Mouse (Mus musculus): ENCODE results near the gene Fam81a. TPM values are rescaled to one million over a fixed set of nuclear protein-coding genes. Genes with fewer than 3 reads are reported as not detected.
A peak's percentile ranks its signal among the peaks of the same experiment; 100 is the strongest.

Gene Fam81a
- polyA plus RNA-seq, 1 experiment from 2014 or later: 5.9 TPM

DNA sequence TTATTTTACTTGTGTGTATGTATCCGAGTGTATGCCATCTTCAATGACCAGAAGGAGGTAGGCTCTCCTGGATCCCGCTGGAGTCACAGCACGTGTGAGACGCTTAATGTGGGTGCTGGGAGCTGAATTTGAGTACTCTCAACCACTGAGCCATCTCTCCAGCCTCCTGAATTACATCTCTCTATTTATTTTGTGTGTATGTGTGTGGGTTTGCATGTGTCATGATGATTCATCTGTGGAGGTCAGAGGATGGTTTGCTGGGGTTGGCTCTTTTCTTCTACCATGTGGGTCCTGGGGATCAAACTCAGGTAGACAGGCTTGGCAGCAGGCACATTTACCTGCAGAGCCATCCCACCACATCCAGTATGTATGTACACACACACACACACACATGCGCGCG is 60.6 kb downstream of the Fam81a start:
- WGBS: 86% methylated on average over 7 of the region's 7 CpGs
- H3K27me3 ChIP-seq: no peaks in the 10 kb centered on the region
- no peaks in the 10 kb centered on the region for H3K9me3 ChIP-seq
- H3K4me2 ChIP-seq: no peak overlapping the region
- H3K9ac ChIP-seq: no peak overlapping the region
- H3K36me3 ChIP-seq: no peaks in the 10 kb centered on the region
- peaks cover 8% of the 10 kb centered on the region; the same call in 1 of the 2 replicates for H3K4me1 ChIP-seq
- H3K27ac ChIP-seq: no peak overlapping the region
- no peak for ATAC-seq (ENCODE audit: borderline replicate concordance, extremely low read depth, low FRiP score, low TSS enrichment)
- H3K4me3 ChIP-seq: no peak overlapping the region

DNA sequence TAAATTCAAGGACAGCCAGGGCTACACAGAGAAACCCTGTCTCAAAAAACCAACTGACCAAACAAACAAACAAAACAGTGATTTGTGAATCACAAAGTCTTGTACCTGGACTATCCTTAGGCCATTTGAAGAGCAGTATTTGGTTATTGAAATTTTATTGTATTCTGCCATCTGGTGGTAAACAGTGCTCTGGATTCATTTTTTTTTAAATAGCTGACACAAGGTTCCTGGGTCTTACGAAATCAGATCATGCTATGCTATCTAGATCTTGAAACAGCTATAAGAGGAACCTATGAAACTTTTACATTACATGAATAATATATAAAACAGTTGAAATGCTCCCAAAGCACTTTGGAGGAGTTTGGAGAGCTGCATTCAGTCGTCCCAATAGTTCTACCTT is 61.4 kb downstream of the Fam81a start:
- Histone ChIP-seq H3K9me3 (no peaks in the 10 kb centered on the region), H3K27me3 (no peaks in the 10 kb centered on the region), H3K4me1 (peaks cover 5% of the 10 kb centered on the region; the same call in 1 of the 2 replicates), H3K27ac (no peak overlapping the region), H3K9ac (no peak overlapping the region), H3K4me3 (no peak overlapping the region), H3K36me3 (no peaks in the 10 kb centered on the region), H3K4me2 (no peak overlapping the region)
- 43% methylated on average over 2 of the region's 2 CpGs for WGBS
- ATAC-seq (ENCODE audit: borderline replicate concordance, extremely low read depth, low FRiP score, low TSS enrichment): no peak

GRCm38 (mm10) chr9:70080027-70080800 is 62.1 kb downstream of the Fam81a start:
- no peaks in the 10 kb centered on the region for H3K27me3 ChIP-seq
- no peak for ATAC-seq (ENCODE audit: borderline replicate concordance, extremely low read depth, low FRiP score, low TSS enrichment)
- no peak overlapping the region for H3K27ac ChIP-seq
- 81% methylated on average over 9 of the region's 9 CpGs for WGBS
- H3K4me2 ChIP-seq: no peak overlapping the region
- H3K4me3 ChIP-seq: no peak overlapping the region
- H3K9ac ChIP-seq: no peak overlapping the region
- H3K36me3 ChIP-seq: no peaks in the 10 kb centered on the region
- no peaks in the 10 kb centered on the region for H3K9me3 ChIP-seq
- H3K4me1 ChIP-seq: 0 out of 2 replicates have a peak, but pooled peaks cover 3% of the 10 kb centered on the region

DNA sequence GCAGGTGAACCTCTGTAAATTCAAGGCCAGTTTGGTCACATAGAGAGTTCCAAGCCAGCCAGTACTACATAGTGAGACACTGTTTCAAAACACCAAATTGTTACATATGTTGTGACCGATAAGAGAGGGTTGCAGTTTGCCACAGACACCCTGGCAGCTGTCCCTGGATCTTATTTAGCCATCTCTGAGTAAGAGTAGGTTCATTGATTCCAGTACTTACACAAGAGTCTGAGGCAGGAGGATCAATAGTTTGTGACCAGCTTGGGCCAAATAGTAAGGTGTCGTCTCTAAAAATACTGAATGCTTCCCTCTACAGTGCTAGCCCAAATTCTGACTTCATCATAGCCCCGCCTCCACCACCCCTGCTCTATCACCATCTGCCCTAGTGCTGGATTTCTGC is 64.3 kb downstream of the Fam81a start:
- no peaks in the 10 kb centered on the region for H3K9me3 ChIP-seq
- 0 out of 2 replicates have a peak, but pooled peaks cover 3% of the 10 kb centered on the region for H3K4me1 ChIP-seq
- no peak for ATAC-seq (ENCODE audit: borderline replicate concordance, extremely low read depth, low FRiP score, low TSS enrichment)
- no peaks in the 10 kb centered on the region for H3K27me3 ChIP-seq
- H3K9ac ChIP-seq: no peak overlapping the region
- 88% methylated on average over 3 of the region's 3 CpGs for WGBS
- no peak overlapping the region for H3K4me3 ChIP-seq
- H3K27ac ChIP-seq: no peak overlapping the region
- H3K4me2 ChIP-seq: no peak overlapping the region
- no peaks in the 10 kb centered on the region for H3K36me3 ChIP-seq

GRCm38 (mm10) chr9:70077170-70077569 is 65.2 kb downstream of the Fam81a start:
- Histone ChIP-seq H3K9me3 (no peaks in the 10 kb centered on the region), H3K9ac (no peak overlapping the region), H3K36me3 (no peaks in the 10 kb centered on the region), H3K4me3 (no peak overlapping the region), H3K27ac (no peak overlapping the region), H3K4me2 (no peak overlapping the region), H3K4me1 (no peaks in the 10 kb centered on the region), H3K27me3 (no peaks in the 10 kb centered on the region)
- no peak for ATAC-seq (ENCODE audit: borderline replicate concordance, extremely low read depth, low FRiP score, low TSS enrichment)
- 47% methylated on average over 7 of the region's 7 CpGs for WGBS

DNA sequence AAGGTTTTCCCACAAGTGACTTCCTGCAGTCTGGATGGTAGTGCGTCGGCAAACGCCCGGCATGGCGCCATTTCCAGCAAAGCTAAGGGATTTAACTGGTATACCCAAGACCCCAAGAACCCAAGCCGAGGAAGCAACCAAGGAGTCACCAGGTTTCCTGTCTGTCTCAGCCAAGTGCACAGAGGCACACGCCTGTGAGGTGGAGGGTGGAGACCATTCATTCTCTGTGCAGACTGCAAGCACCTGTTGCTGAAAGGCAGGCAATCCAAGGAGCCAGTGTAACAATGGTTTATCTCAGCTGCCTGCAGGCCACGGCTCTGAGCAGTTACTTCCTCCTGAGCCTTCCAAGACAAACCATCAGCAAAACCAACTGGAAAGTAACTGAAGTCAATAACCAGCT is 70.0 kb downstream of the Fam81a start:
- Histone ChIP-seq H3K4me3 (no peak overlapping the region), H3K27ac (no peak overlapping the region), H3K27me3 (no peaks in the 10 kb centered on the region), H3K36me3 (no peaks in the 10 kb centered on the region), H3K4me2 (no peak overlapping the region), H3K4me1 (0 out of 2 replicates have a peak, but pooled peaks cover 5% of the 10 kb centered on the region), H3K9me3 (no peaks in the 10 kb centered on the region), H3K9ac (no peak overlapping the region)
- 78% methylated on average over 8 of the region's 8 CpGs for WGBS
- no peak for ATAC-seq (ENCODE audit: borderline replicate concordance, extremely low read depth, low FRiP score, low TSS enrichment)

- no peaks in the 10 kb centered on the region for H3K36me3 ChIP-seq
- WGBS: 19% methylated on average over 8 of the region's 8 CpGs
- no peak overlapping the region for H3K9ac ChIP-seq
These were observed 72.4 kb downstream of the Fam81a start for GRCm38 (mm10) chr9:70069961-70070435.

DNA sequence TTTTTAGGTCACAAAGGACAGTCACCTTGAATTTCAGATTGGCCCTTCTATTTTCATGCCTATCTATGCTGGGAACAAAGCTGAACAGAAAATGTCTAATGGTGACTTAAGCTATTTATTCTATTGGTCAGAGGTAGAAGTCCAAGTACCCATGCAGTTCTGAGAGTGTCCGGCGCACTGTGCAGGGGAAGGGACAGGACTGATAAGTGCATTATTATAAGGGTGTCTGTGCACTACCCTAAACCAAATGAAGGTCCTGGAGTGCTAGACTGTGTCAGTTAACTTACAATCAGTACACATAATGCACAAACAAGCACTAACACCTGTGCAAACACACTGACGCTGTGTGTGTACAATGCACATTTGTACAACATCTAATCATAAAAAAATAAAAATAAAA is 74.9 kb downstream of the Fam81a start:
- Histone ChIP-seq H3K9ac (no peak overlapping the region), H3K27ac (no peak overlapping the region), H3K36me3 (no peaks in the 10 kb centered on the region), H3K4me1 (0 out of 2 replicates have a peak, but pooled peaks cover 5% of the 10 kb centered on the region), H3K27me3 (no peaks in the 10 kb centered on the region), H3K9me3 (no peaks in the 10 kb centered on the region), H3K4me2 (no peak overlapping the region), H3K4me3 (no peak overlapping the region)
- no peak for ATAC-seq (ENCODE audit: borderline replicate concordance, extremely low read depth, low FRiP score, low TSS enrichment)
- WGBS: 85% methylated on average over 3 of the region's 3 CpGs

More at GRCm38 (mm10) chr9:70069961-70070435, 72.4 kb downstream of the Fam81a start:
- H3K27me3 ChIP-seq: no peaks in the 10 kb centered on the region
- H3K4me2 ChIP-seq: no peak overlapping the region
- H3K4me3 ChIP-seq: no peak overlapping the region
- H3K4me1 ChIP-seq: 0 out of 2 replicates have a peak, but pooled peaks cover 5% of the 10 kb centered on the region
- no peaks in the 10 kb centered on the region for H3K9me3 ChIP-seq
- no peak; the same call in 1 of the 2 replicates for ATAC-seq (ENCODE audit: borderline replicate concordance, extremely low read depth, low FRiP score, low TSS enrichment)
- H3K27ac ChIP-seq: no peak overlapping the region

- H3K27me3 ChIP-seq: no peaks in the 10 kb centered on the region
- WGBS: 35% methylated on average over 3 of the region's 3 CpGs
- no peaks in the 10 kb centered on the region for H3K36me3 ChIP-seq
- H3K4me1 ChIP-seq: no peaks in the 10 kb centered on the region
- no peak overlapping the region for H3K9ac ChIP-seq
- ATAC-seq (ENCODE audit: borderline replicate concordance, extremely low read depth, low FRiP score, low TSS enrichment): no peak
- no peaks in the 10 kb centered on the region for H3K9me3 ChIP-seq
- H3K4me3 ChIP-seq: no peak overlapping the region
- no peak overlapping the region for H3K27ac ChIP-seq
- no peak overlapping the region for H3K4me2 ChIP-seq
These were observed 80.3 kb downstream of the Fam81a start for GRCm38 (mm10) chr9:70062012-70062411.

GRCm38 (mm10) chr9:70053411-70053810 is 88.9 kb downstream of the Fam81a start:
- no peak overlapping the region for H3K27ac ChIP-seq
- no peaks in the 10 kb centered on the region for H3K27me3 ChIP-seq
- no peak overlapping the region for H3K4me2 ChIP-seq
- H3K4me3 ChIP-seq: no peak overlapping the region
- H3K4me1 ChIP-seq: peaks cover 24% of the 10 kb centered on the region
- 26% methylated on average over 3 of the region's 3 CpGs for WGBS
- no peaks in the 10 kb centered on the region for H3K9me3 ChIP-seq
- ATAC-seq (ENCODE audit: borderline replicate concordance, extremely low read depth, low FRiP score, low TSS enrichment): no peak
- H3K9ac ChIP-seq: no peak overlapping the region
- H3K36me3 ChIP-seq: no peaks in the 10 kb centered on the region

GRCm38 (mm10) chr9:70052730-70053129 is 89.6 kb downstream of the Fam81a start:
- Histone ChIP-seq H3K4me2 (no peak overlapping the region), H3K27ac (no peak overlapping the region), H3K36me3 (no peaks in the 10 kb centered on the region), H3K4me3 (no peak overlapping the region), H3K27me3 (no peaks in the 10 kb centered on the region), H3K4me1 (peaks cover 31% of the 10 kb centered on the region), H3K9ac (no peak overlapping the region), H3K9me3 (no peaks in the 10 kb centered on the region)
- WGBS: 57% methylated on average over 3 of the region's 3 CpGs
- no peak for ATAC-seq (ENCODE audit: borderline replicate concordance, extremely low read depth, low FRiP score, low TSS enrichment)

DNA sequence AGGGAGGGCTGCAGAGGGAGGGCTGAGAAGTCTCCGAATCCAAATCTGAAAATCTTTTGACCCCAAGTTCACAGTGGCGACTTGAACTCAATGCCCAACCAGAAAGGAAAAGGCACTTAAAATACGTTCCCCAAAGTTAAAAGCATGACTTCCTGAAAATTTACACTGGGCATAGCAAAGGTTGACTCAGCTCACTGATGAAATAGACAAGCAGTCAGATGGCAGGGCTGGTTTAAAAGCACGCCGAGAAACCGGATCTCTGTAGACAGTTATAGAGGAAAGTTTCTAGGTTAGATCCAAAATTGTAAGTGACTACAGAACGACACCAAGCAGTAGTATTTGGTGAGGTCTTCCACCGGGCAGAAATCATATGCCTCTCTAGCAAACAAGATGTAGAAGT is 92.5 kb downstream of the Fam81a start:
- H3K4me3 ChIP-seq: no peak overlapping the region
- no peaks in the 10 kb centered on the region for H3K9me3 ChIP-seq
- H3K27ac ChIP-seq: no peak overlapping the region
- ATAC-seq (ENCODE audit: borderline replicate concordance, extremely low read depth, low FRiP score, low TSS enrichment): no peak
- peak overlapping the region; percentile 17; the same call in 1 of the 2 replicates for H3K4me2 ChIP-seq
- H3K36me3 ChIP-seq: no peaks in the 10 kb centered on the region
- WGBS: 10% methylated on average over 8 of the region's 8 CpGs
- no peaks in the 10 kb centered on the region for H3K27me3 ChIP-seq
- H3K4me1 ChIP-seq: peaks cover 29% of the 10 kb centered on the region
- H3K9ac ChIP-seq: no peak overlapping the region
